Mouse (Mus musculus): ENCODE measurements around the gene Rrnad1. TPM values are rescaled to one million over a fixed set of nuclear protein-coding genes. Genes with fewer than 3 reads are reported as not detected.
A peak's percentile ranks its signal among the peaks of the same experiment; 100 is the strongest.
"Not testable (repeated sequence)": the region's sequence is repeated elsewhere in the genome, so short reads cannot be mapped to it uniquely, and the experiment has no call there.

Gene Rrnad1
- total RNA-seq, 1 experiment from 2014 or later = 15.7 TPM

DNA sequence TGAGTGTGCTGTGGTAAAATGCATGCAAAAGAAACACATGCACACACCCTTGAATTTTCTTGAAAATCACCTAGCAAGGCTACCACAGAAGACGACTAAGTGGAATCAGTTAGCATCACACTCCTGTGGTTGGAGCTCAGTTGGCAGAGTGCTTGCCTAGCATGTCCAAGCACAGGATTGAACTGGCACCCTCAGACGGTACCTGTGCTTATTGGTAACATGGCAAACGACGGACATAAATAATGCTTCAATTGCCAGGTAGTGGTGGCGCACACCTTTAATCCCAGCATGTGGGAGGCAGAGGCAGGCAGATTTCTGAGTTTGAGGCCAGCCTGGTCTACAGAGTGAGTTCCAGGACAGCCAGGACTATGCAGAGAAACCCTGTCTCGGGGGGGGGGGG lies 28.6 kb downstream of the Rrnad1 start:
- ATAC-seq (replicated peaks in 1 of 2; ENCODE audit: insufficient read depth in 1 of 2, low FRiP score in 2 of 2, low TSS enrichment in 1 of 2, low read depth in 1 of 2, poor library complexity in 2 of 2, severe bottlenecking in 2 of 2) = not testable (repeated sequence)

DNA sequence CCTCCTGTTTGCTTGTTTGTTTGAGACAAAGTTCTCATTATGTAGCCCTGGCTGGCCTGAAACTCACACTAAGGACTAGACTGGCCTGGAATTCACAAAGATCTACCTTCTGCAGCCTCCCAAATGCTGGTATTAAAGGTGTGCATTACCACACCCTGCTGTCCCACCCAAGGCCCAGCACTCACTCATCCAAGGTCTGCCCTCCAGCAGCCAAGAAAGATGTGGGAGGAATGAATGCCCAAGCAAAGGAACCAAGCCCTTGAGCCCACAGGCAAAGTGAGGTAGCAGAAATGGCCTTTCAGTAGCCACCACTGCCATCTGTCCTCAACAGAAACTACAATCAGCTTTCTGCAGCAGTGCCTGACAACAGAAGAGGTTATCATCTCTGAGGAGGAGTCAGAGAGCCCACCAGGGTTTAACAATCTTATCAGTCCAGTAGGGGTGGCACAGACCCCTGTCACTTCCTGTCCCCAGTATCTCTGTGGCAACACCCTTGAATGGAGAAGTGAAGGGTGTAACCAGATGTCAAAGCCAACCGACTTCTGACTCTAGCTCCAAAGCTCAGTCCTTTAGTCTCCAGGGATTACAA lies 29.4 kb downstream of the Rrnad1 start:
- ATAC-seq (replicated peaks in 1 of 2; ENCODE audit: insufficient read depth in 1 of 2, low FRiP score in 2 of 2, low TSS enrichment in 1 of 2, low read depth in 1 of 2, poor library complexity in 2 of 2, severe bottlenecking in 2 of 2) = peak; percentile 74

DNA sequence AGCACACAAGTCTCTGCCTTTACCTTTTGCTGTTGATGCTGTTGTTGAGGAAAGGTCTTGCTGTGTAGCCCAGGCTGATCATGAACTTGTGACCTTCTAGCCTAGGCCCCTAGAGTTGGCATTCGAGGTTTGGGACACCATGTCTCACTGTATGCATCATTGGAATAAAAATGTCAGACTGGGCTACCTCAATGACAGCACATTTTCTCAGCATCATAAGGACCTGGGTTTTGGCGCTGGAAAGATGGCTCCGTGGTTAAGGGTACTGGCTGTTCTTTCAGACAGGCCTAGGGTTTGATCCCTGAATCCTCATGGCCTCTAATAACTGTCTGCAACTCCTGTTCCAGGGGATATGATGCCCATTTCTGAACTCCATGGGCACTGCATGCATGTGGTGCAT lies 30.7 kb downstream of the Rrnad1 start:
- ATAC-seq (replicated peaks in 1 of 2; ENCODE audit: insufficient read depth in 1 of 2, low FRiP score in 2 of 2, low TSS enrichment in 1 of 2, low read depth in 1 of 2, poor library complexity in 2 of 2, severe bottlenecking in 2 of 2) = no peak

DNA sequence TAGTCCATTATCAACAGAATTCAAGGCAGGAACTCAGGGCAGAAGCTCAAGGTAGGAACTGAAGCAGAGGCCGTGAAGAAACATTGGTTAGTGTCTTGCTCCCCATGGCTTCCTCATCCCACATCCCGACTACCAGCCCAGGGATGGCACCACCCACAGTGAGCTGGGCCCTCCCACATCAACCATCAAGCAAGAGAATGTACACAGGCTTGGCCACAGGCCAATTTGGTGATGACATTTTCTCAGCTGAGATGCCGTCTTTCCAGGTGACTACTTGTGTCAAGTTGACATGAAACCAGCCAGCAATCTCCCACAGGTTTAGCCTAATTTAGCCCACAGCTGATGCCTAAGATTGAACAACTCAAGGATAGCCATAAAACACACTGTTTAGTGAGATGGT lies 31.3 kb downstream of the Rrnad1 start:
- no peak for ATAC-seq (replicated peaks in 1 of 2; ENCODE audit: insufficient read depth in 1 of 2, low FRiP score in 2 of 2, low TSS enrichment in 1 of 2, low read depth in 1 of 2, poor library complexity in 2 of 2, severe bottlenecking in 2 of 2)

DNA sequence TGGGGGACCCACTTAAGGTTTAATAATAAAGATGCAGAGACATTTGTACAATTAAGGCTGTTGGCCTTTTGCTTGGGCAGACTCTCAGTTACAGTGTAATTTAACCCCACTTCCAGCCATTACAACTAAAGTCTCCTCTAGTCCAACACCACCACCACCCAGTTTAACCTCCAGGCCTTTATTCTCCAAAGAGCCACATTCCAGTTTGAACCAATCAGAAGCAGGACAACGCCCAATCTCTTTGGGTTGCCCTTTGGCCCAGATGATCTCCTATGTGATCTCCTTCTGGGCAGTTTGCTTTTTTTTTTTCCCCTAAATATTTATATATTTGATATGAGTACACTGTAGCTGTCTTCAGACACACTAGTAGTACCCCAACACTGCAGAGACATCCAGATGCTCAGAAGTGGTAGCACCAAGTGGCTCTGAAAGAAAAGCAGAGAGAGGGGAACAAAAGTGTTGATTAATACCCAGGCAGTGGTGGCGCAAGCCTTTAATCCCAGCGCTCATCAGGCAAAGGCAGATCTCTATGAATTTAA lies 37.1 kb downstream of the Rrnad1 start:
- ATAC-seq (replicated peaks in 1 of 2; ENCODE audit: insufficient read depth in 1 of 2, low FRiP score in 2 of 2, low TSS enrichment in 1 of 2, low read depth in 1 of 2, poor library complexity in 2 of 2, severe bottlenecking in 2 of 2) = no peak

- no peak for ATAC-seq (replicated peaks in 1 of 2; ENCODE audit: insufficient read depth in 1 of 2, low FRiP score in 2 of 2, low TSS enrichment in 1 of 2, low read depth in 1 of 2, poor library complexity in 2 of 2, severe bottlenecking in 2 of 2)
Observed at GRCm38 (mm10) chr3:87891481-87891880, 39.0 kb downstream of the Rrnad1 start.

GRCm38 (mm10) chr3:87887400-87887799 lies 43.1 kb downstream of the Rrnad1 start:
- ATAC-seq (replicated peaks in 1 of 2; ENCODE audit: insufficient read depth in 1 of 2, low FRiP score in 2 of 2, low TSS enrichment in 1 of 2, low read depth in 1 of 2, poor library complexity in 2 of 2, severe bottlenecking in 2 of 2) = not testable (repeated sequence)

DNA sequence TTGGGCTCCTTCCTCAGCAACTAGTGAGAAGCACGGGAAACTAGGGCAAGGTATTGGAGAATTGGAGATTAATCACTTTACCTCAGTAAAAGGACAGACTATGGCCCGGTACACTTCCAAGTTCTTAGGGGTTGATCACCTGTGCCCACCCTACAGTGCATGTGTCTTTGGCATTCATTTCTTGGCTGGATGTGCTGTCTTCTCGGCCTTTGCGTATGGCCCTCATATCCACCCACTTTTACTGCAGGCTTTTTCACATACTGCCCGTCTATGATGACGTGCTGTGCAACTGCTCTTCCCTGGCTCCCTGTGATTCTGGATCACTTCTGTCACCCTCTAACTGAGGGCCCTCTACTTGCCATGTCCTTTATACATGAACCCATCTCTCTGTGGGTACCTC lies 44.1 kb downstream of the Rrnad1 start:
- ATAC-seq (replicated peaks in 1 of 2; ENCODE audit: insufficient read depth in 1 of 2, low FRiP score in 2 of 2, low TSS enrichment in 1 of 2, low read depth in 1 of 2, poor library complexity in 2 of 2, severe bottlenecking in 2 of 2) = no peak

DNA sequence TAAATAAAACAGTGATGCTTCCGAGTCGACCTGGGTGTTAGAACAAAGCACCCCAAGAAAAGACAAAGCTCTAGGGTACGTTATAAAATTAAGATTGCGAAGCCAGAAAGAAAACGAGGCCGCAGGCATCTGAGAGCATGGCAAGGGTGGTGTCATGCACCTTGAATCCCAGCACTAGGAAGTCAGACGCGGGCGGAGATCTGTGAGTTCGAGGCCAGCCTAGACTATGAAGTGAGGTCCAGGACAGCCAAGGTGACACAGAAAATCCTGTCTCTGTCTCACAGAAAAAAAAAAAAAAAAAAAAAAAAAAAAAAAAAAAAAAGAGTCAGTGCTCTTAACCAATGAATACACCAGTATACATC lies 44.5 kb downstream of the Rrnad1 start:
- ATAC-seq (replicated peaks in 1 of 2; ENCODE audit: insufficient read depth in 1 of 2, low FRiP score in 2 of 2, low TSS enrichment in 1 of 2, low read depth in 1 of 2, poor library complexity in 2 of 2, severe bottlenecking in 2 of 2) = peak in 1 of 2 experiments; percentile 7; a peak in 1 of 4 replicates

DNA sequence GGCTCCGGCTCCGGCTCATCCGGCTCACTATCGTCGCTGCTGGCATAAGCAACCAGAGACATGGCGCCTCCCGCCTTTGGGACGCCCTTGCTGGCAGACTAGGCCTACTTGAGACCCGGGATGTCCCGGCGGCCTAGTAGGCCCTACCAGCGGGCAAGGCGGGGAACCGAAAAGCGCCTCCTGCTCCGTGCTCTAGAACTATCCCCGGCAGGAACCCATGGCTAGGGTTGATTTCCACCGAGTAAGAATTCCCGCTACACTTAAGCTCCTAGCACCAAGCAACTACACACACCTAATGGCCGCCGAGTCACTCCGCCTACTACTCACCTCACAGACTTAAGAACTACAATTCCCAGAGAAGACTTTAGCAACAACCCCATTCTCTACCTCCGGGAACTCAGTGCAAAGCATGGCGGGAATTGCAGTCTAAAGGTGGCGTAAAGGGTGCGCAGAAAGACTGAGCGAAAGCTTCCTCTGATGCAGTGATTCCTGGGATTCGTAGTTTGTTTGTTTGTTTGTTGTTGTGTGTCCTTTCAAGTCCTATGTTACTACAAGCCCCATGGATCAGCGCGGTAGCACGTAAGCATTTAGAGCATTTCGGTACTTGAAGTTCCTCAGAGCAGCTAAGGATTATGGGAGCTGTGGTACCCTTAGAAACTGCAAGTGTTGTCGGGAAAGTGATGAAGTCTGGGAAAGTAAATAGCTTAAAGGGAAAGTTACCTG lies 45.1 kb downstream of the Rrnad1 start, which contains the start of gene Prcc:
Gene Prcc (minus strand): TSS at position 328 of the 723 bp plus-strand sequence.
- peak; percentile 97 to 98 for ATAC-seq (replicated peaks in 1 of 2; ENCODE audit: insufficient read depth in 1 of 2, low FRiP score in 2 of 2, low TSS enrichment in 1 of 2, low read depth in 1 of 2, poor library complexity in 2 of 2, severe bottlenecking in 2 of 2)

- 0 out of 4 replicates have a peak, but pooled peaks of 1 of the 2 experiments have one; percentile 11 for ATAC-seq (replicated peaks in 1 of 2; ENCODE audit: insufficient read depth in 1 of 2, low FRiP score in 2 of 2, low TSS enrichment in 1 of 2, low read depth in 1 of 2, poor library complexity in 2 of 2, severe bottlenecking in 2 of 2)
Observed at GRCm38 (mm10) chr3:87884708-87885251, 45.7 kb downstream of the Rrnad1 start.

GRCm38 (mm10) chr3:87884291-87884690 lies 46.2 kb downstream of the Rrnad1 start:
- no peak for ATAC-seq (replicated peaks in 1 of 2; ENCODE audit: insufficient read depth in 1 of 2, low FRiP score in 2 of 2, low TSS enrichment in 1 of 2, low read depth in 1 of 2, poor library complexity in 2 of 2, severe bottlenecking in 2 of 2)

GRCm38 (mm10) chr3:87877730-87878129 lies 52.8 kb downstream of the Rrnad1 start:
- no peak for ATAC-seq (replicated peaks in 1 of 2; ENCODE audit: insufficient read depth in 1 of 2, low FRiP score in 2 of 2, low TSS enrichment in 1 of 2, low read depth in 1 of 2, poor library complexity in 2 of 2, severe bottlenecking in 2 of 2)

Other genes with a start within 250 kb of the Rrnad1 start
- gene Lrrc71, start 182.1 kb downstream of the Rrnad1 start, total RNA-seq (2017) = 0.06 and 0.40 TPM in 2 replicates
- not detected in 2 replicates for gene Ntrk1, start 135.6 kb downstream of the Rrnad1 start, total RNA-seq (2017)
- 0.50 and 0.79 TPM in 2 replicates for gene Insrr, start 133.8 kb downstream of the Rrnad1 start, total RNA-seq (2017)
- gene Pear1, start 106.4 kb downstream of the Rrnad1 start, total RNA-seq (2017) = 17.9 and 24.6 TPM in 2 replicates
- gene Sh2d2a, start 84.0 kb downstream of the Rrnad1 start, total RNA-seq (2017) = 0.44 and 0.74 TPM in 2 replicates
- 35.7 and 40.0 TPM in 2 replicates for gene Prcc, start 45.1 kb downstream of the Rrnad1 start, total RNA-seq (2017)
- 274 and 430 TPM in 2 replicates for gene Hdgf, start 24.4 kb downstream of the Rrnad1 start, total RNA-seq (2017)
- gene Mrpl24, start 11.2 kb downstream of the Rrnad1 start, total RNA-seq (2017) = 85.4 and 172 TPM in 2 replicates
- gene Isg20l2, start 403 bp downstream of the Rrnad1 start, total RNA-seq (2017) = 52.1 and 61.4 TPM in 2 replicates
- gene Crabp2, start 17.9 kb upstream of the Rrnad1 start, total RNA-seq (2017) = not detected in 2 replicates
- 0.35 and 0.88 TPM in 2 replicates for gene Nes, start 40.4 kb upstream of the Rrnad1 start, total RNA-seq (2017)
- not detected in 2 replicates for gene Bcan, start 69.5 kb upstream of the Rrnad1 start, total RNA-seq (2017)
- not detected in 2 replicates for gene Hapln2, start 96.9 kb upstream of the Rrnad1 start, total RNA-seq (2017)
- gene Gpatch4, start 112.4 kb upstream of the Rrnad1 start, total RNA-seq (2017) = 32.5 and 45.3 TPM in 2 replicates
- gene Naxe, start 127.8 kb upstream of the Rrnad1 start, total RNA-seq (2017) = 37.1 and 45.2 TPM in 2 replicates
- gene Ttc24, start 147.6 kb upstream of the Rrnad1 start, total RNA-seq (2017) = not detected in 2 replicates
- 12.1 and 15.8 TPM in 2 replicates for gene Iqgap3, start 151.3 kb upstream of the Rrnad1 start, total RNA-seq (2017)
- gene Mef2d, start 211.7 kb upstream of the Rrnad1 start, total RNA-seq (2017) = 31.1 and 33.3 TPM in 2 replicates

Measured in hematopoietic stem cell, adult 5-6 weeks (primary cell).